Mouse (Mus musculus): ENCODE data around the gene Odf3b. TPM values are rescaled to one million over a fixed set of nuclear protein-coding genes. Genes with fewer than 3 reads are reported as not detected.

Gene Odf3b
- polyA plus RNA-seq (2015; fragmentation: Nextera tagmentation; extraction: Ambion mirVana): 4.8 and 5.4 TPM in 2 replicates

DNA sequence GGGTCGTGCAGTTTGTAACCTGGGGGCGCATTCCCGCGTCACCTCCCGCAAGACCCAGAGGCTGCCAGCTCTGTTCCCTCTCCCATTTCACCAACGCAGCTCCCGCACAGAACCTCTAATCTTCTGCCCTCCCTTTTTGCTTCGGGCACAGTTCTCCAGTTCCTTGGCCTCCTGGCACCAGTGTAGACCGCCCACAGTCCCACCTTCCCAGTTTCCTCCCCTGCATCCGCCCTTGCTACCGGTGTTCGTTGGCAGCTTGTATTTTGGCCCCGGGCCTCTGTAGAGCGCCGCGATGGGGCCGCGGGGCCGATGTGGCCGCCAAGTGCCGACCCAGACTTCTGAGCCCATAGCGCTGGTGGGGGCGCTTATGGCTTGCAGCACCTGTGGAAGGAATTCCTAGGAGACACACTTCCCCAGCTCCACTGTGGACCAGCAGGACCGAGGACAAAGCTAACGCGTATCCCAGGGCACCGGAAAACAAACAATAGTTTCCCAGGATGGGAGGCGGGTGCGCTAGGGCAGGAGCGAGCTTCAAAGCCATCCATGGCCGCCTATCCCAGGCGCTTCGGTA lies at the start of gene Odf3b:
Gene Odf3b (minus strand): TSS at position 452 of the 571 bp plus-strand sequence.
- H3K4me1 ChIP-seq (ENCODE audit: control insufficient read depth, insufficient read depth, low read depth, low read length): peaks cover 20% of the 10 kb centered on the region
- no peaks in the 10 kb centered on the region for H3K36me3 ChIP-seq (ENCODE audit: control insufficient read depth, insufficient read depth, low read length)
- H3K27me3 ChIP-seq (replicated peaks; ENCODE audit: control insufficient read depth, insufficient read depth, low read length): peaks cover 30% of the 10 kb centered on the region
- 2% methylated on average over 29 of the region's 33 CpGs for WGBS
- H3K9me3 ChIP-seq (ENCODE audit: control insufficient read depth, low read length): no peaks in the 10 kb centered on the region
- peak within 1 kb of the TSS; percentile 52 for H3K9ac ChIP-seq (ENCODE audit: low read depth, low read length)
- ATAC-seq: no peak
- H3K4me2 ChIP-seq (ENCODE audit: low read length): peak within 1 kb of the TSS; percentile 63
- H3K4me3 ChIP-seq (ENCODE audit: low read length): peak within 1 kb of the TSS; percentile 35
- H3K27ac ChIP-seq (ENCODE audit: low read depth, low read length): no peak within 1 kb of the TSS

- H3K9ac ChIP-seq (ENCODE audit: low read depth, low read length): peak overlapping the region; percentile 88
- H3K36me3 ChIP-seq (ENCODE audit: control insufficient read depth, insufficient read depth, low read length): peaks cover 14% of the 10 kb centered on the region
- peaks cover 11% of the 10 kb centered on the region for H3K4me1 ChIP-seq (ENCODE audit: control insufficient read depth, insufficient read depth, low read depth, low read length)
- no peaks in the 10 kb centered on the region for H3K9me3 ChIP-seq (ENCODE audit: control insufficient read depth, low read length)
- peak overlapping the region; percentile 68 for H3K4me3 ChIP-seq (ENCODE audit: low read length)
- 84% methylated on average over 19 of the region's 19 CpGs for WGBS
- H3K4me2 ChIP-seq (ENCODE audit: low read length): peak overlapping the region; percentile 95
- ATAC-seq: no peak
- H3K27me3 ChIP-seq (replicated peaks; ENCODE audit: control insufficient read depth, insufficient read depth, low read length): no peaks in the 10 kb centered on the region
- H3K27ac ChIP-seq (ENCODE audit: low read depth, low read length): no peak overlapping the region; the same call in 1 of the 2 replicates
These were observed 49.2 kb upstream of the Odf3b start for GRCm38 (mm10) chr15:89428136-89428790.

- Histone ChIP-seq H3K36me3 (ENCODE audit: control insufficient read depth, insufficient read depth, low read length) (peaks cover 14% of the 10 kb centered on the region), H3K4me3 (ENCODE audit: low read length) (no peak overlapping the region), H3K9ac (ENCODE audit: low read depth, low read length) (no peak overlapping the region), H3K27ac (ENCODE audit: low read depth, low read length) (no peak overlapping the region), H3K9me3 (ENCODE audit: control insufficient read depth, low read length) (no peaks in the 10 kb centered on the region), H3K4me2 (ENCODE audit: low read length) (no peak overlapping the region), H3K27me3 (replicated peaks; ENCODE audit: control insufficient read depth, insufficient read depth, low read length) (no peaks in the 10 kb centered on the region), H3K4me1 (ENCODE audit: control insufficient read depth, insufficient read depth, low read depth, low read length) (peaks cover 11% of the 10 kb centered on the region)
- 93% methylated on average over 10 of the region's 10 CpGs for WGBS
- ATAC-seq: no peak
These were observed 47.6 kb upstream of the Odf3b start for GRCm38 (mm10) chr15:89426716-89427115.

DNA sequence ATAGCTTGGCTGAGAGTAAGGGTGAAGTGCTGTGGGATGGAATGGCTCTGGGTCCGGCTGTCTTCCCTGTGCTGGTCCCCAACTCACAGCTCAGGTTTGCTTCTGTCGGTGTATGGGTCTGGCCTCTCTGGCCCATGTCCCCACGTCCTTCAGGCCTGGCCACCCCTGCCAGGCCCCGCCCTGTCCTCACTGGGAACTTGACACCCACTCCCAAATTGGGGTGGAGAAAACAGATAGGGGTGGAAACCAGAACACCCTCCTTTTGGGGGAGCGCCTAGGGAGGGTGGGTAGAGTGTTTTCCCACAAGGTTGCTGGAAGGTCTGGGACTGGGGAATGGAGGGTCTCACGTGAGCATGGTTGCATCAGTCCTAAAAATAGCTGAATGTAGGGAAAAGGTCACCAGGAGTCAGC lies 46.6 kb upstream of the Odf3b start, which contains the start of gene Cpt1b:
Gene Cpt1b (minus strand): TSS at position 153 of the 411 bp plus-strand sequence.
- 40% methylated on average over 6 of the region's 6 CpGs for WGBS
- H3K27ac ChIP-seq (ENCODE audit: low read depth, low read length): no peak within 1 kb of the TSS
- peaks cover 11% of the 10 kb centered on the region for H3K4me1 ChIP-seq (ENCODE audit: control insufficient read depth, insufficient read depth, low read depth, low read length)
- no peak within 1 kb of the TSS; the same call in 1 of the 2 replicates for H3K9ac ChIP-seq (ENCODE audit: low read depth, low read length)
- no peaks in the 10 kb centered on the region for H3K9me3 ChIP-seq (ENCODE audit: control insufficient read depth, low read length)
- H3K27me3 ChIP-seq (replicated peaks; ENCODE audit: control insufficient read depth, insufficient read depth, low read length): no peaks in the 10 kb centered on the region
- no peak within 1 kb of the TSS for H3K4me3 ChIP-seq (ENCODE audit: low read length)
- ATAC-seq: no peak
- no peak within 1 kb of the TSS for H3K4me2 ChIP-seq (ENCODE audit: low read length)
- peaks cover 14% of the 10 kb centered on the region for H3K36me3 ChIP-seq (ENCODE audit: control insufficient read depth, insufficient read depth, low read length)

- no peak for ATAC-seq
- Histone ChIP-seq H3K36me3 (ENCODE audit: control insufficient read depth, insufficient read depth, low read length) (peaks cover 18% of the 10 kb centered on the region), H3K4me3 (ENCODE audit: low read length) (no peak overlapping the region), H3K9me3 (ENCODE audit: control insufficient read depth, low read length) (no peaks in the 10 kb centered on the region), H3K27me3 (replicated peaks; ENCODE audit: control insufficient read depth, insufficient read depth, low read length) (no peaks in the 10 kb centered on the region), H3K4me2 (ENCODE audit: low read length) (no peak overlapping the region), H3K9ac (ENCODE audit: low read depth, low read length) (no peak overlapping the region), H3K27ac (ENCODE audit: low read depth, low read length) (no peak overlapping the region), H3K4me1 (ENCODE audit: control insufficient read depth, insufficient read depth, low read depth, low read length) (peaks cover 8% of the 10 kb centered on the region)
- WGBS: 83% methylated on average over 8 of the region's 8 CpGs
These were observed 45.5 kb upstream of the Odf3b start for GRCm38 (mm10) chr15:89424621-89425020.

DNA sequence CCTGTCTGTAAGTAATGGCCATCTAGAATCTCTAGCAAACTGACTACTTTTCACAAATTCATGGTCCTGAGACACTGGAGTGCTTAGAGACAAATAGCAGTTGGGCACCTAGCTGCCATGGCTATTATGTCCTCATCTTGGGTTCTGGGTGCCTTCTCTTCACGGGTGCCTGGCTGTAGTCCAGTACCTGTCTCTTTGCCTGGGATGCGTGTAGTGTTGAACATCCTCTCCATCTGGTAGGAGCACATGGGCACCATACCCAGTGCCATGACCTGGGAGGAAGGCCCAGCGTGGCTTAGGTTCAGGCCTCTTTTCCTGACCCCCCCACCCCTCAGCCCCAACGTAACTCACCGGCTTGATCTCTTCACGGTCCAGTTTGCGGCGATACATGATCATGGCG lies 42.9 kb upstream of the Odf3b start:
- ATAC-seq: no peak

GRCm38 (mm10) chr15:89415282-89415681 lies 36.2 kb upstream of the Odf3b start:
- Histone ChIP-seq H3K4me3 (ENCODE audit: low read length) (no peak overlapping the region), H3K27me3 (replicated peaks; ENCODE audit: control insufficient read depth, insufficient read depth, low read length) (no peaks in the 10 kb centered on the region), H3K36me3 (ENCODE audit: control insufficient read depth, insufficient read depth, low read length) (peaks cover 6% of the 10 kb centered on the region; the same call in 1 of the 2 replicates), H3K4me1 (ENCODE audit: control insufficient read depth, insufficient read depth, low read depth, low read length) (no peaks in the 10 kb centered on the region), H3K27ac (ENCODE audit: low read depth, low read length) (no peak overlapping the region), H3K9ac (ENCODE audit: low read depth, low read length) (no peak overlapping the region), H3K4me2 (ENCODE audit: low read length) (no peak overlapping the region), H3K9me3 (ENCODE audit: control insufficient read depth, low read length) (no peaks in the 10 kb centered on the region)
- WGBS: 88% methylated on average over 8 of the region's 8 CpGs
- no peak for ATAC-seq

More for the DNA sequence above, 42.9 kb upstream of the Odf3b start:
- H3K9me3 ChIP-seq (ENCODE audit: control insufficient read depth, low read length): no peaks in the 10 kb centered on the region
- no peak overlapping the region for H3K27ac ChIP-seq (ENCODE audit: low read depth, low read length)
- peaks cover 15% of the 10 kb centered on the region; the same call in 1 of the 2 replicates for H3K36me3 ChIP-seq (ENCODE audit: control insufficient read depth, insufficient read depth, low read length)
- 94% methylated on average over 9 of the region's 9 CpGs for WGBS
- no peak overlapping the region for H3K4me3 ChIP-seq (ENCODE audit: low read length)
- H3K27me3 ChIP-seq (replicated peaks; ENCODE audit: control insufficient read depth, insufficient read depth, low read length): no peaks in the 10 kb centered on the region
- no peak overlapping the region for H3K4me2 ChIP-seq (ENCODE audit: low read length)
- H3K9ac ChIP-seq (ENCODE audit: low read depth, low read length): no peak overlapping the region
- H3K4me1 ChIP-seq (ENCODE audit: control insufficient read depth, insufficient read depth, low read depth, low read length): no peaks in the 10 kb centered on the region

DNA sequence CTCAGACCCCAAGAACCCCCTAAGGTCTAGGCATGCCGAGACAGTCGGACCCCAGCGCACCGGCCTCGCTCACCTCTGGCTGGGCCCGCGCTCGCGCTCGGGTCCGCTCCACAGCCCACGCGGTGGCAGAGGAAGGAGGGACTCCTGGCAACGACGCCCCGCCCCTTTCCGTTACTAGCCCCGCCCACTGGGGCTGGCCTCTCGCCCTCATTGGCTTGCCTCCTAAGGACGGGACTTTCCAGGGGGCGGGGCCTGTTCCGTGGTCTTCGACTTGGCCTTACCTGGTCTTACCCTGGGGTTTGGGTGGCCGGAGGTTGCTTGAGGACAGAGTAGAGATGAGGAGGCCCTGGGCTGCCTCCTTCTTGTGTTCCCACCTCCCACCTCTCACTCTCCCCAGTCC lies 31.0 kb upstream of the Odf3b start, which contains the start of gene Syce3:
Gene Syce3 (minus strand): TSS at position 386 of the 400 bp plus-strand sequence.
- no peak within 1 kb of the TSS for H3K27ac ChIP-seq (ENCODE audit: low read depth, low read length)
- no peaks in the 10 kb centered on the region for H3K4me1 ChIP-seq (ENCODE audit: control insufficient read depth, insufficient read depth, low read depth, low read length)
- no peak within 1 kb of the TSS for H3K4me3 ChIP-seq (ENCODE audit: low read length)
- H3K9ac ChIP-seq (ENCODE audit: low read depth, low read length): no peak within 1 kb of the TSS
- no peak within 1 kb of the TSS for H3K4me2 ChIP-seq (ENCODE audit: low read length)
- no peaks in the 10 kb centered on the region for H3K27me3 ChIP-seq (replicated peaks; ENCODE audit: control insufficient read depth, insufficient read depth, low read length)
- ATAC-seq: no peak
- H3K9me3 ChIP-seq (ENCODE audit: control insufficient read depth, low read length): peaks cover 8% of the 10 kb centered on the region
- no peaks in the 10 kb centered on the region for H3K36me3 ChIP-seq (ENCODE audit: control insufficient read depth, insufficient read depth, low read length)
- 85% methylated on average over 12 of the region's 24 CpGs for WGBS

GRCm38 (mm10) chr15:89406691-89407090 lies 27.6 kb upstream of the Odf3b start:
- Histone ChIP-seq H3K4me1 (ENCODE audit: control insufficient read depth, insufficient read depth, low read depth, low read length) (no peaks in the 10 kb centered on the region), H3K27ac (ENCODE audit: low read depth, low read length) (no peak overlapping the region), H3K4me3 (ENCODE audit: low read length) (no peak overlapping the region), H3K36me3 (ENCODE audit: control insufficient read depth, insufficient read depth, low read length) (no peaks in the 10 kb centered on the region), H3K9me3 (ENCODE audit: control insufficient read depth, low read length) (peaks cover 8% of the 10 kb centered on the region), H3K4me2 (ENCODE audit: low read length) (no peak overlapping the region), H3K27me3 (replicated peaks; ENCODE audit: control insufficient read depth, insufficient read depth, low read length) (no peaks in the 10 kb centered on the region), H3K9ac (ENCODE audit: low read depth, low read length) (no peak overlapping the region)
- ATAC-seq: no peak
